Mouse (Mus musculus) cerebellum, adult (tissue): ENCODE data around the gene Nmb.
A peak's percentile ranks its signal among the peaks of the same experiment; 100 is the strongest.

Experiments
- ATAC-seq: cut with Nextera tagmentation; 2 replicates; pipeline ENCODE4 v1.9.2; 2017; ENCODE audit warnings: mild to moderate bottlenecking, moderate library complexity, mixed read lengths; ENCODE audit not compliant: insufficient number of reproducible peaks, low FRiP score, low TSS enrichment

The Nmb gene

GRCm38 (mm10) chr7:80901541-80902274 lies 3.2 kb downstream of the Nmb start:
- ATAC-seq, result no peak

- ATAC-seq, result peak; percentile 79
Observed at GRCm38 (mm10) chr7:80900944-80901501, 3.9 kb downstream of the Nmb start, which contains the start of gene Wdr73. Gene Wdr73, minus strand, starts transcription at chr7:80901269.

- no peak for ATAC-seq
Observed at GRCm38 (mm10) chr7:80897721-80898120, 7.2 kb downstream of the Nmb start.

GRCm38 (mm10) chr7:80897134-80897533 lies 7.7 kb downstream of the Nmb start:
- no peak for ATAC-seq

- ATAC-seq, result no peak
Observed at GRCm38 (mm10) chr7:80894815-80895519, 9.9 kb downstream of the Nmb start.

- no peak for ATAC-seq
Observed at GRCm38 (mm10) chr7:80894196-80894595, 10.7 kb downstream of the Nmb start.

- 0 out of 2 replicates have a peak, but pooled peaks have one; percentile 5 for ATAC-seq
Observed at GRCm38 (mm10) chr7:80893753-80894129, 11.1 kb downstream of the Nmb start.

GRCm38 (mm10) chr7:80893086-80893752 lies 11.7 kb downstream of the Nmb start:
- ATAC-seq, result peak; percentile 73

GRCm38 (mm10) chr7:80889841-80890241 lies 15.0 kb downstream of the Nmb start:
- no peak for ATAC-seq

GRCm38 (mm10) chr7:80889021-80889511 lies 15.8 kb downstream of the Nmb start:
- no peak for ATAC-seq

GRCm38 (mm10) chr7:80888595-80888994 lies 16.3 kb downstream of the Nmb start:
- no peak for ATAC-seq

GRCm38 (mm10) chr7:80885666-80886065 lies 19.2 kb downstream of the Nmb start:
- ATAC-seq, result no peak

GRCm38 (mm10) chr7:80882830-80883505 lies 21.9 kb downstream of the Nmb start:
- ATAC-seq, result peak; percentile 97

- no peak for ATAC-seq
Observed at GRCm38 (mm10) chr7:80875727-80876126, 29.1 kb downstream of the Nmb start.

- ATAC-seq, result no peak
Observed at GRCm38 (mm10) chr7:80873631-80874030, 31.2 kb downstream of the Nmb start.

- no peak for ATAC-seq
Observed at GRCm38 (mm10) chr7:80873038-80873437, 31.8 kb downstream of the Nmb start.

GRCm38 (mm10) chr7:80868686-80869085 lies 36.2 kb downstream of the Nmb start:
- no peak for ATAC-seq

- no peak for ATAC-seq
Observed at GRCm38 (mm10) chr7:80866514-80867147, 38.2 kb downstream of the Nmb start.

GRCm38 (mm10) chr7:80865521-80865920 lies 39.4 kb downstream of the Nmb start:
- ATAC-seq, result no peak

GRCm38 (mm10) chr7:80864831-80865230 lies 40.0 kb downstream of the Nmb start:
- ATAC-seq, result no peak
